Mouse (Mus musculus) embryonic facial prominence, embryonic 12.5 days (tissue): Measurements from ENCODE around the gene Phc2. TPM values are rescaled to one million over a fixed set of nuclear protein-coding genes. Genes with fewer than 3 reads are reported as not detected.

ENCODE experiments used
- ATAC-seq: fragments of 200-750 bp; cut with Nextera tagmentation; 2 replicates; pipeline ENCODE4 v1.8.0; 2017; ENCODE audit not compliant: insufficient number of reproducible peaks, insufficient read depth, low FRiP score, low TSS enrichment
- H3K27ac ChIP-seq: fragments of 300-500 bp; sonication (generic); 2 replicates; pipeline ENCODE4 v1.5.1; 2016; ENCODE audit warnings: mild to moderate bottlenecking
- H3K27me3 ChIP-seq: fragments of 300-500 bp; sonication (generic); 2 replicates; pipeline ENCODE4 v1.6.1; 2016; ENCODE audit warnings: mild to moderate bottlenecking, moderate library complexity
- H3K36me3 ChIP-seq: fragments of 300-500 bp; sonication (generic); 2 replicates; pipeline ENCODE4 v1.6.1; 2016; ENCODE audit warnings: mild to moderate bottlenecking
- H3K4me1 ChIP-seq: fragments of 300-500 bp; sonication (generic); 2 replicates; pipeline ENCODE4 v1.6.1; 2016
- H3K4me2 ChIP-seq: fragments of 300-500 bp; sonication (generic); replicated peaks from 2 replicates; pipeline ENCODE4 v1.6.1; 2016; ENCODE audit warnings: mild to moderate bottlenecking, moderate library complexity
- H3K4me3 ChIP-seq: fragments of 300-500 bp; sonication (generic); 2 replicates; pipeline ENCODE4 v1.5.1; 2016; ENCODE audit warnings: mild to moderate bottlenecking
- H3K9ac ChIP-seq: fragments of 300-500 bp; sonication (generic); 2 replicates; pipeline ENCODE4 v1.6.1; 2016; ENCODE audit warnings: mild to moderate bottlenecking, moderate library complexity
- H3K9me3 ChIP-seq: fragments of 300-500 bp; sonication (generic); 2 replicates; pipeline ENCODE4 v1.6.1; 2016; ENCODE audit warnings: mild to moderate bottlenecking, moderate library complexity
- WGBS: fragments of 180-500 bp; shearing (Covaris S2); methylation state at CpG from one replicate; pipeline ENCODE4 v1.1.7; 2016; 5-methylcytosine and 5-hydroxymethylcytosine counted together
- polyA plus RNA-seq: library from polyadenylated mRNA; unstranded; fragments of >200 nt; fragmentation: Nextera tagmentation; extraction: Ambion mirVana; gene quantifications from 2 replicates; pipeline ENCODE4 v1.2.1, GENCODE M21; 2016

Gene Phc2
- polyA plus RNA-seq, 1 experiment from 2014 or later: 82.4 TPM

DNA sequence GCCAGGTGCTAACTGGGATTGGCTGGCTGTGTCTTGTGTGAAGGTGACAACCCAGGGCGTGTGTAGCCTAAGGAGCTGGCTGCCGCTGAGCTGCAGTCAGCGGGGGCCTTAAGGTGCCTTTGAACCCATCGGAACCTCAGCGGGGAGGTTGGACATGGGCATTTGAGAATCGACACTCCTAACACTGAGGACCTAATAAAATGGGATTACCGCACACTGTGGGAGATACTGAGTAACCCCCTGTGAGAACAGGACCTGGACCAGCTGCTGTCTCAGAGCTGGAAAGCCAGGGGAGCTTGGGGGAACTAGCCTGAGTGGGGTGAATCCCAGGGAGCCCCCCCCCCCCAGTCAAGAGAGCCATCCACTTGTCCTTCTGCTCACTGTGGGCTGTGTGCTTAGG is 99.1 kb downstream of the Phc2 start:
- Histone ChIP-seq H3K4me3 (no peak overlapping the region), H3K27me3 (no peaks in the 10 kb centered on the region), H3K27ac (no peak overlapping the region), H3K9ac (no peak overlapping the region), H3K4me1 (no peaks in the 10 kb centered on the region), H3K4me2 (no peak overlapping the region), H3K36me3 (peaks cover 55% of the 10 kb centered on the region), H3K9me3 (no peaks in the 10 kb centered on the region)
- 94% methylated on average over 7 of the region's 7 CpGs for WGBS
- no peak for ATAC-seq

DNA sequence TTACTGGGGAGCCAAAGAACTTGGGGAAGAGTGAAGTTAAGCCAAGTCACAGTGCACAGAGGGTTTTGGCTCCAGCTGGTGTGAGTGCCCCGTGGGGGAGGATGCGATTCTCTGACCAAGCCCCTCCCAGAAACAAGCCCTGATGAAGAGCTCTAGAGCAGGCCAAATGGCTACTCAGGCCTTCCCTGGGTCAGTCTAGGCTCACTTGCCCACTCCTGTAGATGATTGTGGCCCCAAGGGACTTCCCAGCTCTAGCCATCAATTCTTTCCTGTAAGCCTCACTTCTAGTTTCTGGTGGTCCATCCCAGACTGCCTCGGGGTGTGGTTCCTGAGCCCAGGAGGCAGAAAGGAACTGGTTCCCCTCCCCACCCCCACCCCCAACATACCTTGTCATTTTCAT is 100.6 kb downstream of the Phc2 start, which contains the start of gene A3galt2:
A3galt2 (plus strand) TSS at position 301 of the 400 bp plus-strand sequence.
- Histone ChIP-seq H3K27ac (peak within 1 kb of the TSS; percentile 24; the same call in 1 of the 2 replicates), H3K9me3 (no peaks in the 10 kb centered on the region), H3K4me1 (no peaks in the 10 kb centered on the region), H3K4me3 (no peak within 1 kb of the TSS), H3K4me2 (no peak within 1 kb of the TSS), H3K9ac (no peak within 1 kb of the TSS), H3K36me3 (peaks cover 41% of the 10 kb centered on the region), H3K27me3 (no peaks in the 10 kb centered on the region)
- ATAC-seq: no peak
- WGBS: 78% methylated on average over 3 of the region's 3 CpGs

DNA sequence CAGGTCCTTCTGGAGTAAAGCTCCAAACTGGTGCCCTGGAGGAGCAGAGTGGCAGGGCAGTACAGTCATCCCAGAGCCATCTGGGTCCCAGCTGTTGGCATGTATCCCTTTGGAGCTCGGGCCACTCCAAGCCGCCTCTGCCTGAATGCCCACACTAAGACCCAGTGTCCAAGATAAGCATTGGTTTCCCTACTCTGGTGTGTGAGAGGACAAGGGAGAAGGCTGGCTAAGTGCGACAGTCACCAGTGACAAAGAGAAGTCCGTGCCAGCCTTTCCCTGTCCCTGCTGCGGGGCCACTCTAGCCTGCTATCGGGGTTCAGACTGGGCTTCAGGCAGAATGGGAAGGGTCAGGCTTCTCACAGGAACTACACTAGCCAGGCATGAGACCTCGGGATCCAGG is 101.4 kb downstream of the Phc2 start:
- 74% methylated on average over 7 of the region's 7 CpGs for WGBS

DNA sequence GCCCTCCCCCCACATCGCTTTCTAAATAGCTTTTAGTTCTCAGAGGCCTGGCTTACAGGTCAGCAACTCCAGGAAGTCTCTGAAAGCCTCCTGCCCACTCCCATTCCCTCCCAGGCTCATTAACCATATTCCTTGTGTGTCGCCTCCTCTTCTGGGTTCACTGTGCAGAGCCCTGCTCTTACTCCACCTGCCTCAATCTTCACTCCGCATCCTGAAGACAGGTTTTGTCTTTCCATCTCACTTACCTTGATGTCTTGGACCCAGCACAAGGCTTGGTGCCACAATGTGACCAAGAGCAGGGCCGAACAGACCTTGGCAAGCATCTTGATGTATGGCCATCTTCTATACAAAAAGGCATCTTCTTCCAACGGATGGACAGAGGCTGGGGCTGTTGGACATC is 104.7 kb downstream of the Phc2 start:
- Histone ChIP-seq H3K27ac (no peak overlapping the region), H3K4me2 (no peak overlapping the region), H3K36me3 (no peaks in the 10 kb centered on the region), H3K9ac (no peak overlapping the region), H3K27me3 (no peaks in the 10 kb centered on the region), H3K4me3 (no peak overlapping the region), H3K9me3 (no peaks in the 10 kb centered on the region; the same call in 1 of the 2 replicates), H3K4me1 (no peaks in the 10 kb centered on the region)
- ATAC-seq: no peak
- 77% methylated on average over 5 of the region's 5 CpGs for WGBS

More for the DNA sequence above, 101.4 kb downstream of the Phc2 start:
- no peak; the same call in 1 of the 2 replicates for ATAC-seq
- H3K9me3 ChIP-seq: no peaks in the 10 kb centered on the region
- H3K4me3 ChIP-seq: no peak overlapping the region
- no peaks in the 10 kb centered on the region for H3K4me1 ChIP-seq
- H3K4me2 ChIP-seq: no peak overlapping the region
- H3K9ac ChIP-seq: no peak overlapping the region
- H3K36me3 ChIP-seq: peaks cover 32% of the 10 kb centered on the region
- H3K27ac ChIP-seq: peak overlapping the region; percentile 24; the same call in 1 of the 2 replicates
- H3K27me3 ChIP-seq: no peaks in the 10 kb centered on the region

DNA sequence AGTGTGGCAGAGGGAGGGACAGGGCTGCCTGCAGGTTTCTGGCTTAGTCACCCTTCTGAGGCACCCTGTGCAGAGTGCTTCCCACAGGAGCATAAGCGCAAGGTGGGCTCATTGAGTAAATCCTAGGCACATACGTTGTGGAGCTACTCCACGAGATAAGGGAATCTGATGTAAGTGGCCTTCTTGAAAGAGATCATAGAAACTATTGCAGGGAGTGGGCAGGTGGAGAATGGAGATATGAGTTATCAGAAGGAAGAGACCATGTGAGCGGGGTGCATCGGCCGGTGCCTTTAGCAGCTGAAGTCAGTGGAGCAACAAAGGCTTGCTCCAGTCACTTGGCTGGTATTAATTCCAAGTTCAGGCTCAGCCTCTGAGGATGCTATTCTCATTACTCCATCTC is 105.5 kb downstream of the Phc2 start:
- no peaks in the 10 kb centered on the region for H3K27me3 ChIP-seq
- H3K9me3 ChIP-seq: no peaks in the 10 kb centered on the region; the same call in 1 of the 2 replicates
- H3K4me1 ChIP-seq: no peaks in the 10 kb centered on the region
- ATAC-seq: no peak
- no peak overlapping the region for H3K27ac ChIP-seq
- no peaks in the 10 kb centered on the region for H3K36me3 ChIP-seq
- WGBS: 92% methylated on average over 6 of the region's 6 CpGs
- H3K4me3 ChIP-seq: no peak overlapping the region
- H3K4me2 ChIP-seq: no peak overlapping the region
- no peak overlapping the region for H3K9ac ChIP-seq

DNA sequence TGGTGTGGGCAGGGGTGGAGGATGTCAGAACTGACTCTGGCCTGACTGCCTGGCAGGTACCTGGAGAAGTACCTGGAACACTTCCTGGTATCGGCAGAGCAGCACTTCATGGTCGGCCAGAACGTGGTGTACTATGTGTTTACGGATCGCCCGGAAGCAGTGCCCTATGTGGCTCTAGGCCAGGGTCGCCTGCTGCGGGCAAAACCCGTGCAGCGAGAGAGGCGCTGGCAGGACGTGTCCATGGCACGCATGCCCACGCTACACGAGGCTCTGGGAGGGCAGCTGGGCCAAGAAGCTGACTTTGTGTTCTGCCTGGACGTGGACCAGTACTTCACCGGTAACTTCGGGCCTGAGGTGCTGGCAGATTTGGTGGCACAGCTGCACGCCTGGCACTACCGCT is 112.4 kb downstream of the Phc2 start:
- ATAC-seq: no peak
- H3K4me1 ChIP-seq: no peaks in the 10 kb centered on the region
- H3K36me3 ChIP-seq: peaks cover 3% of the 10 kb centered on the region
- H3K4me3 ChIP-seq: no peak overlapping the region
- WGBS: 94% methylated on average over 20 of the region's 20 CpGs
- H3K27me3 ChIP-seq: no peaks in the 10 kb centered on the region
- no peak overlapping the region for H3K27ac ChIP-seq
- H3K9me3 ChIP-seq: no peaks in the 10 kb centered on the region; the same call in 1 of the 2 replicates
- no peak overlapping the region for H3K9ac ChIP-seq
- H3K4me2 ChIP-seq: no peak overlapping the region

DNA sequence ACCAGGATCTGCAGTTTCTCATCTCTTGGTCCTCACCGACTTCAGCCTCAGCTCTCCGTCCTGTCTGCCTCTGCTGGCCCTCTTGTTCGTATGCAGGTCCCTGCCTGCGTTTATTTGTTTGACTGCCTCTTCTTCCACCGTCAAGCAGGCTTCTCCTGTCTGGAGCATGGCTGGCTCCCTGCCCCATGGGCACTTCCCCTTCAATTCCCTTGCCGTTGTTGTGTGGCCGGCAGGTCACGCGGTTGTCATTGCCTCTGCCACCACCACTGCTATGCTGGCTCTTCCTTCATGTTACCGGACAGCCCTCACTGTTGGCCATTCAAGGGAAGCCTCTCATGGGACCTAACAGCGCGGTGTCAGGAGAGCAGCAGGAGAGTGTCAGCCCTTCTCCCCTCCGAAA is 113.6 kb downstream of the Phc2 start:
- peaks cover 15% of the 10 kb centered on the region for H3K36me3 ChIP-seq
- no peaks in the 10 kb centered on the region for H3K4me1 ChIP-seq
- 75% methylated on average over 13 of the region's 13 CpGs for whole genome bisulfite sequencing
- H3K27me3 ChIP-seq: no peaks in the 10 kb centered on the region
- no peak for ATAC-seq
- H3K4me2 ChIP-seq: no peak overlapping the region
- H3K9ac ChIP-seq: no peak overlapping the region
- H3K9me3 ChIP-seq: no peaks in the 10 kb centered on the region; the same call in 1 of the 2 replicates
- no peak overlapping the region for H3K27ac ChIP-seq
- H3K4me3 ChIP-seq: no peak overlapping the region

DNA sequence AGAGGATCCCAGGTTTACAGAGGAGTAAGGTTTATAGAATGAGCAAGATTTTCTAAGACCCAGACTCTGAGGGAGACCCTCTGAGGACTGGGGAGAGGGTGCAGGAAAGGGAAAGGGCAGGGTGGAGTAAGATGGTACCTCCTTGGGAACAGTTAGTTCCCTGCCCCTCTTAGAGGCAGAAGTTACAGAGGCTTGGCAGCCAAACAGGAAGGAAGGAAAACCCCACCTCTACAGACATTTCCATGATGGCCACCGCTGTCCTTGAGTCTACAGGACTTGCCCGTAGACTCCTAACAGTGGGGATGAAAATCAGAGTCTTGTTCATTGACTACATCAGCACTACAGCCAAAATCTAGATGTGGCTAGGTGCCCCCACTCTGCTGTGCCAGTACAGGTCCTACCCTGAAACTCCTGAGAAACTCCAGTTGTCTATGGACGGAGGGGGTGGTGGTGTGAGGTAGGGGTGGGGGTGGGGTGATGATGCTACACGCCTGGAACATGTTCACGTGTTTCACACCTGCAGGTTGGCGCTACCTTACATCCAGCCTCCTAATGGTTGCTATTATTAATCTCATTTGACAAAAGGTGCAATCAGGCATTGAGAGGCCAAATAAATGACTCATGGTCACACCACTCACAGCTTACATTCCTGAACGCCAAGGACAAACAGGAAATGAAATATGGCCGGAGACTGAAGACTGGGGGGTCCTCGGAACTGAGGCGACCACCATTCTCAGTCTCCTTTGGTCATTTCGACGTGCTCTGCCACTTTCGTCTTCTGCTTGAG is 115.3 kb downstream of the Phc2 start:
- ATAC-seq: no peak
- WGBS: 87% methylated on average over 13 of the region's 13 CpGs
- peaks cover 30% of the 10 kb centered on the region for H3K36me3 ChIP-seq
- no peak overlapping the region for H3K9ac ChIP-seq
- no peak overlapping the region for H3K4me3 ChIP-seq
- no peaks in the 10 kb centered on the region for H3K9me3 ChIP-seq
- H3K4me1 ChIP-seq: no peaks in the 10 kb centered on the region
- no peak overlapping the region for H3K27ac ChIP-seq
- no peak overlapping the region for H3K4me2 ChIP-seq
- no peaks in the 10 kb centered on the region for H3K27me3 ChIP-seq

DNA sequence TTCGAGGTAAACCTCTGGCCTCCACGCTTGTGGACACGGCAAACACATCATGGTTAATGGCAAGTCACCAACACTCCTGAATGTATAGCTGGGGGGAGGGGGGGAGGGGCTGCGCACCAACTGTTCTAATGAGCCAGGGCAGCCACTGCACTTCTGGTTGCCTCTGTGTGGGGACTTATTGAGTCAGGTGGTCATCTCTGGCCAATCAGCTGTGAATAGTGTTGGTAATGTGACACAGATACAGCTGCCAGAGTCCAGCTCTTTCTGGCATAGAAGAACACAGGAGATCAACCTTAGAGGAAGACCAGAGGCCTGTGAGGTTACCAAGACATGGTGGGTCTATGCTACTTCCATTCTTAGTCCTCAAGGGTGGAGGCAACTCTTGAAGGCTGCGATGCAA is 116.2 kb downstream of the Phc2 start:
- H3K4me2 ChIP-seq: no peak overlapping the region
- no peaks in the 10 kb centered on the region for H3K4me1 ChIP-seq
- H3K27me3 ChIP-seq: no peaks in the 10 kb centered on the region
- no peak for ATAC-seq
- no peak overlapping the region for H3K4me3 ChIP-seq
- peaks cover 39% of the 10 kb centered on the region for H3K36me3 ChIP-seq
- WGBS: 82% methylated on average over 5 of the region's 5 CpGs
- no peak overlapping the region for H3K9ac ChIP-seq
- H3K27ac ChIP-seq: no peak overlapping the region
- no peaks in the 10 kb centered on the region for H3K9me3 ChIP-seq

DNA sequence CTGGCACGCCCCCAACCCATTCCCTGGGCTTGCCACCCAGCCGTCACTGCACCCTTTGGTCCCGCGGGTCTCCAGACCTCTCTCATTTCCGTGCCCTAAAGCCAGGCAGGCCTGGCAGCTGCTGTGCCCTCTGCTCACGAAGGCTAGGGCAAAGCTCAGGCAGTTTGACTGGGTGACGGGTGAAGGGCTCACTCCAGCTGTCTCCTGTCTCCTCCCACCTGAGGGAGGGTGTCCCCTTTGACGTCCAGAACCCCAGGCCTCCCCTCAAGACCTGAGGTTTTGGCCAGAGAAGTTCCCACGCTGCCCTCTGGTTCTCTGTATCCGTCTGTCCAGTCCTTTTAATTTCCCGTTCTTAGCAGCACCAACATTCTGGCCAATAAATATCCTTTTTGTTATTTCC is 119.3 kb downstream of the Phc2 start:
- H3K36me3 ChIP-seq: peaks cover 69% of the 10 kb centered on the region
- H3K4me1 ChIP-seq: no peaks in the 10 kb centered on the region
- H3K4me3 ChIP-seq: no peak overlapping the region
- H3K9ac ChIP-seq: no peak overlapping the region
- 84% methylated on average over 11 of the region's 11 CpGs for WGBS
- no peak overlapping the region for H3K4me2 ChIP-seq
- no peaks in the 10 kb centered on the region for H3K27me3 ChIP-seq
- no peaks in the 10 kb centered on the region for H3K9me3 ChIP-seq
- no peak for ATAC-seq
- H3K27ac ChIP-seq: no peak overlapping the region

DNA sequence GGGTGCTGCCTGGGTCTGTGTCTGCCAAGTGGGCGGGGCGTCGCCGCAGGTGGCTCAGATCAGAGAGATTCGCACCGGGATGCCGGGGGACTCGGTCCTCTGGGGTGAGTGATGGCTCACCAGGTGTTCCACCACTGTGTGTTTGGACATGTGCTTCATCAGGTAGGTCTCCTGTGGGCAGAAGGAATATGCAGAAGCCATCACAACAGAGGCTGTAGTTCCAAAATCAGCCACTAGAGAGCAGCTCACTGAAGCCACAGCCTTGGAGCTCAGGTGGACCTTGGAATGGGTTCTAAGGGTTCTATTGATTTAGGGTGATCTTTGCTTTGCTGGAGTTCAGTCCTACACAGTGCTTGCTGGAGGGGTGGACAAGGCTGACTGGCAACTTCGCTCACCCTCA is 120.0 kb downstream of the Phc2 start:
- H3K4me3 ChIP-seq: no peak overlapping the region
- no peak overlapping the region for H3K4me2 ChIP-seq
- no peaks in the 10 kb centered on the region for H3K27me3 ChIP-seq
- WGBS: 93% methylated on average over 9 of the region's 9 CpGs
- peaks cover 75% of the 10 kb centered on the region for H3K36me3 ChIP-seq
- no peak for ATAC-seq
- no peaks in the 10 kb centered on the region for H3K4me1 ChIP-seq
- no peaks in the 10 kb centered on the region for H3K9me3 ChIP-seq
- no peak overlapping the region for H3K9ac ChIP-seq
- no peak overlapping the region for H3K27ac ChIP-seq

DNA sequence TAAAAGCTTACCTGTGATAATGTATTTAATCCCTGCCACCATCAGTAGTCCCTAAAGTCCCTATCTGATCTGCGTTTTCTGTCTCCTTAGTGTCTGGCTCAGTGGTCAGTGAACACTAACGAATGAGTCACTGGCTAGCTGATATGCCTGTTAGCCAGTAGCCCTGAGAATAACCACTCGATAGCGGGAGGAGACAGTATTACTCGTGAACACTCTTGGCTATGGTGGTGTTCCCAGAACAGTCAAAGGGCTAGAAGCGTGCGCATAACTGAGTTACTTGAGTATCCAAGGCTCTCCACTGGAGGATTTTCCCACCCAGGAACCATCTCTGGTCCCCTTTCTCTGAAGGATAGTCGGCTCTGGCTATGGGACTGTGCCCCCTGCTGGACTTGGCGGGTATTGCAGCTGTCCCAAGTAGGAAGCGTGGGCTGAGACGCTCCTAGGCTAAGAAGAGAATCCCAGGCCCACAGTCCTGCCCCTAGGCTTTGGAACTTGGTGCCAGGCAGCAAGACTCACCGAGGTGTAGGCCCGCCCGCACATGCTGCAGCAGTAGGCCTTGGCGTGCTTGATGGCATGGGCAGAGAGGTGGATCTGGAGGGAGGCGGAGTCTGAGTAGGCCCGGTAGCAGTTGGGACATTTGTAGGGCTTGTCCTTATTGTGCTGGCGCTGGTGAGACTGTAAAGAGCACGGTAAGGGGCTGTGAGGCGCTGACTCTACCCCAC is 122.2 kb downstream of the Phc2 start:
- Histone ChIP-seq H3K4me2 (no peak overlapping the region), H3K27ac (no peak overlapping the region), H3K36me3 (peaks cover 90% of the 10 kb centered on the region), H3K27me3 (no peaks in the 10 kb centered on the region), H3K4me3 (no peak overlapping the region), H3K9me3 (no peaks in the 10 kb centered on the region), H3K4me1 (no peaks in the 10 kb centered on the region), H3K9ac (no peak overlapping the region; the same call in 1 of the 2 replicates)
- ATAC-seq: 0 out of 2 replicates have a peak, but pooled peaks have one; percentile 16
- WGBS: 46% methylated on average over 20 of the region's 20 CpGs
